Mouse (Mus musculus) heart, postnatal 25 days (tissue): ENCODE measurements around the gene Nhlrc1. TPM values are rescaled to one million over a fixed set of nuclear protein-coding genes. Genes with fewer than 3 reads are reported as not detected.
A peak's percentile ranks its signal among the peaks of the same experiment; 100 is the strongest.

Source experiments
- DNase-seq: peaks from one replicate; pipeline ENCODE4 v3.0.0; 2022; ENCODE audit warnings: low spot score
- intact Hi-C: fragments of 180-260 bp; cut with DNase I; formaldehyde crosslinking; loops from one replicate; pipeline ENCODE4 v1.15.1; 2025
- total RNA-seq, 2 experiments: library from RNA; stranded (reverse); gene quantifications; 2 replicates each; pipeline ENCODE4 v1.2.3; 2021

Nhlrc1 gene
- 1 to 10 TPM; 5.6 to 6.2 TPM for total RNA-seq

GRCm38 (mm10) chr13:47014334-47015194 lies at the start of gene Nhlrc1:
Nhlrc1 (minus strand) TSS chr13:47014850.
- intact Hi-C loops: loop anchor here (1.0 to 2.0 kb wide), 3 partner anchors 34 to 175 kb away; no protein-coding TSS in a partner anchor
- peak; percentile 56 for DNase-seq

- intact Hi-C loops: no loop called here
Measured at GRCm38 (mm10) chr13:47063985-47064760, 49.5 kb upstream of the Nhlrc1 start.

GRCm38 (mm10) chr13:47062756-47063155 lies 48.1 kb upstream of the Nhlrc1 start:
- intact Hi-C loops: no loop called here
- DNase-seq: no peak

More at GRCm38 (mm10) chr13:47063985-47064760, 49.5 kb upstream of the Nhlrc1 start:
- DNase-seq: no peak

GRCm38 (mm10) chr13:47056781-47057180 lies 42.1 kb upstream of the Nhlrc1 start:
- no peak for DNase-seq
- intact Hi-C loops: no loop called here

GRCm38 (mm10) chr13:47056126-47056525 lies 41.5 kb upstream of the Nhlrc1 start:
- intact Hi-C loops: no loop called here
- DNase-seq: no peak

- no peak for DNase-seq
- intact Hi-C loops: no loop called here
Measured at GRCm38 (mm10) chr13:47053971-47054370, 39.3 kb upstream of the Nhlrc1 start.

GRCm38 (mm10) chr13:47050009-47050408 lies 35.4 kb upstream of the Nhlrc1 start:
- intact Hi-C loops: no loop called here
- DNase-seq: no peak

- no peak for DNase-seq
- intact Hi-C loops: no loop called here
Measured at GRCm38 (mm10) chr13:47047996-47048395, 33.3 kb upstream of the Nhlrc1 start.

- DNase-seq: no peak
- intact Hi-C loops: no loop called here
Measured at GRCm38 (mm10) chr13:47044617-47044947, 29.9 kb upstream of the Nhlrc1 start, which contains the start of gene Tpmt. Tpmt (minus strand) TSS chr13:47044737.

GRCm38 (mm10) chr13:47043833-47044616 lies 29.4 kb upstream of the Nhlrc1 start:
- DNase-seq: peak; percentile 4
- intact Hi-C loops: no loop called here

- intact Hi-C loops: no loop called here
- DNase-seq: peak; percentile 97
Measured at GRCm38 (mm10) chr13:47043030-47043680, 28.5 kb upstream of the Nhlrc1 start, which contains the start of gene Kdm1b. Kdm1b (plus strand) TSS chr13:47043499.

- DNase-seq: no peak
- intact Hi-C loops: no loop called here
Measured at GRCm38 (mm10) chr13:47042024-47042633, 27.5 kb upstream of the Nhlrc1 start.

GRCm38 (mm10) chr13:47040061-47040460 lies 25.4 kb upstream of the Nhlrc1 start:
- no peak for DNase-seq
- intact Hi-C loops: no loop called here

- intact Hi-C loops: no loop called here
- DNase-seq: no peak
Measured at GRCm38 (mm10) chr13:47037946-47038345, 23.3 kb upstream of the Nhlrc1 start.

- no peak for DNase-seq
- intact Hi-C loops: no loop called here
Measured at GRCm38 (mm10) chr13:47033602-47034001, 19.0 kb upstream of the Nhlrc1 start.

- intact Hi-C loops: no loop called here
- no peak for DNase-seq
Measured at GRCm38 (mm10) chr13:47030376-47031107, 15.9 kb upstream of the Nhlrc1 start.

GRCm38 (mm10) chr13:47020798-47021197 lies 6.1 kb upstream of the Nhlrc1 start:
- intact Hi-C loops: no loop called here
- no peak for DNase-seq

GRCm38 (mm10) chr13:47019774-47020173 lies 5.1 kb upstream of the Nhlrc1 start:
- intact Hi-C loops: no loop called here
- no peak for DNase-seq
